Comparison of ENCODE assay signal across 27 mouse cellular contexts in genomic region chr9:57823397-57823796, GRCm38 (mm10). TPM values are rescaled to one million over a fixed set of nuclear protein-coding genes. Genes with fewer than 3 reads are reported as not detected.
DNase-seq lines count a peak whose midpoint lies in the region; ATAC-seq and TF ChIP-seq lines count a peak whose summit lies in the region.
"Had no signal": no experiment of that assay in that cellular context is flagged by ENCODE, and none has a peak within 500 bp of the region (broad histone marks: within the 10 kb centered on the region; RNA-seq: fewer than 3 reads in every experiment).

No protein-coding gene starts in this region.

- no peak overlapping the region for H3K27ac ChIP-seq in heart, embryonic 14.5 days (replicated peaks in 1 of 2; ENCODE audit: control insufficient read depth in 1 of 2, insufficient read depth in 1 of 2, low read depth in 2 of 2, low read length in 2 of 2)
- no peak overlapping the region for H3K27ac ChIP-seq in liver, embryonic 14.5 days
- no peak overlapping the region for H3K27ac ChIP-seq in liver, postnatal 0 days (ENCODE audit: low read depth)
- H3K27ac ChIP-seq in CH12.LX (ENCODE audit: insufficient read depth, low read depth), result no peak overlapping the region
- H3K27ac ChIP-seq: forebrain, embryonic 10.5 days; forebrain, embryonic 13.5 days; heart, embryonic 15.5 days; hindbrain, embryonic 13.5 days; intestine, embryonic 15.5 days had no signal

- ATAC-seq in heart, embryonic 14.5 days (ENCODE audit: insufficient number of reproducible peaks, insufficient read depth, low FRiP score, low read depth), result no peak
- no peak for ATAC-seq in liver, embryonic 14.5 days (ENCODE audit: insufficient read depth)
- no peak for ATAC-seq in liver, postnatal 0 days
- ATAC-seq: activated CD4-positive, CD25-positive, alpha-beta regulatory T cell, adult 4 months; forebrain, embryonic 13.5 days; forebrain, embryonic 16.5 days; hindbrain, embryonic 16.5 days; intestine, embryonic 15.5 days had no signal

- no peak overlapping the region for H3K4me3 ChIP-seq in heart, embryonic 14.5 days (ENCODE audit: control insufficient read depth in 1 of 2, insufficient read depth in 1 of 2, low read depth in 1 of 2, low read length in 2 of 2)
- H3K4me3 ChIP-seq in liver, embryonic 14.5 days (ENCODE audit: insufficient read depth in 1 of 2, low read depth in 2 of 2, low read length in 2 of 2), result no peak overlapping the region
- H3K4me3 ChIP-seq in liver, postnatal 0 days (ENCODE audit: low read depth, low read length), result no peak overlapping the region
- no peak overlapping the region for H3K4me3 ChIP-seq in CH12.LX (replicated peaks in 1 of 3; ENCODE audit: low read depth in 2 of 3, low read length in 2 of 3, poor library complexity in 1 of 3)
- H3K4me3 ChIP-seq: forebrain, embryonic 10.5 days; forebrain, embryonic 13.5 days; heart, embryonic 10.5 days; heart, embryonic 15.5 days; hindbrain, embryonic 10.5 days; hindbrain, embryonic 13.5 days; intestine, embryonic 15.5 days had no signal

- no peak for DNase-seq in heart, adult 11 months
- DNase-seq in liver, embryonic 14.5 days (ENCODE audit: low read depth in 3 of 3, low spot score in 3 of 3), result no peak
- DNase-seq in liver, postnatal 0 days, result no peak
- no peak for DNase-seq in CH12.LX (ENCODE audit: extremely low read depth)
- DNase-seq in cerebellum, adult 9-10 months, result no peak
- DNase-seq: adrenal gland, adult 8-10 months; adrenal gland, postnatal 25 days; B cell, adult 2 months; cerebellum, adult 11-12 months; cerebellum, adult 8-10 months; cerebellum, postnatal 14 days; gastrocnemius, postnatal 10 days; gastrocnemius, postnatal 36 days; heart, adult 18-20 months; heart, postnatal 10 days; heart, postnatal 36 days had no signal

- no peak overlapping the region for H3K9ac ChIP-seq in heart, embryonic 14.5 days (ENCODE audit: low read length)
- H3K9ac ChIP-seq in liver, embryonic 14.5 days (replicated peaks), result no peak overlapping the region
- H3K9ac ChIP-seq in liver, postnatal 0 days (replicated peaks), result no peak overlapping the region
- H3K9ac ChIP-seq in CH12.LX (ENCODE audit: insufficient read depth, low read depth), result peak overlapping the region; percentile 69; the same call in 1 of the 2 replicates
- H3K9ac ChIP-seq: forebrain, embryonic 13.5 days; heart, embryonic 15.5 days; hindbrain, embryonic 13.5 days; intestine, embryonic 15.5 days had no signal

- TF ChIP-seq RAD21 in CH12.LX (IDR thresholded peaks at IDR 0.05; ENCODE audit: low read depth, low read length), result no peak

- 83% methylated on average over 1 of the region's 1 CpGs for WGBS in heart, embryonic 14.5 days
- 79% methylated on average over 1 of the region's 1 CpGs for WGBS in liver, embryonic 14.5 days (ENCODE audit: insufficient replicate concordance)
- 90% methylated on average over 1 of the region's 1 CpGs for WGBS in liver, postnatal 0 days (ENCODE audit: insufficient replicate concordance)

- no peak for TF ChIP-seq EP300 in liver, embryonic 14.5 days (IDR thresholded peaks at IDR 0.05; ENCODE audit: low read depth)
- TF ChIP-seq EP300 in liver, postnatal 0 days (IDR thresholded peaks at IDR 0.05; ENCODE audit: low read depth), result no peak
- TF ChIP-seq EP300 in CH12.LX (IDR thresholded peaks at IDR 0.05; ENCODE audit: low read length), result no peak

- no peak for TF ChIP-seq POLR2A in CH12.LX (IDR thresholded peaks at IDR 0.05; ENCODE audit: low read depth, low read length)

- TF ChIP-seq CTCF in liver, embryonic 14.5 days (IDR thresholded peaks at IDR 0.05; ENCODE audit: low read depth), result no peak
- TF ChIP-seq CTCF in liver, postnatal 0 days (IDR thresholded peaks at IDR 0.05; ENCODE audit: low read depth), result no peak
- TF ChIP-seq CTCF in CH12.LX (conservative IDR thresholded peaks at IDR 0.05 in 1 of 2, IDR thresholded peaks at IDR 0.05 in 1 of 2; ENCODE audit: low read depth in 2 of 2, low read length in 2 of 2), result no peak

- no peaks in the 10 kb centered on the region for H3K9me3 ChIP-seq in heart, embryonic 14.5 days (ENCODE audit: control insufficient read depth, low read length)
- no peaks in the 10 kb centered on the region for H3K9me3 ChIP-seq in liver, embryonic 14.5 days (ENCODE audit: control insufficient read depth, low read length)
- no peaks in the 10 kb centered on the region for H3K9me3 ChIP-seq in liver, postnatal 0 days (ENCODE audit: low read length)
- no peaks in the 10 kb centered on the region for H3K9me3 ChIP-seq in CH12.LX (replicated peaks; ENCODE audit: low read length)
- H3K9me3 ChIP-seq: forebrain, embryonic 10.5 days; forebrain, embryonic 13.5 days; heart, embryonic 10.5 days; heart, embryonic 15.5 days; hindbrain, embryonic 10.5 days; hindbrain, embryonic 13.5 days; intestine, embryonic 15.5 days had no signal

- no peaks in the 10 kb centered on the region for H3K36me3 ChIP-seq in heart, embryonic 14.5 days (ENCODE audit: control insufficient read depth, insufficient read depth, low read length)
- H3K36me3 ChIP-seq in liver, embryonic 14.5 days (replicated peaks; ENCODE audit: control insufficient read depth, insufficient read depth, low read depth), result no peaks in the 10 kb centered on the region; the same call in 1 of the 2 replicates
- H3K36me3 ChIP-seq in liver, postnatal 0 days (replicated peaks; ENCODE audit: insufficient read depth, low read length), result 0 out of 2 replicates have a peak, but pooled peaks cover 7% of the 10 kb centered on the region
- H3K36me3 ChIP-seq in CH12.LX (replicated peaks in 1 of 2; ENCODE audit: control insufficient read depth in 1 of 2, insufficient read depth in 1 of 2, low read length in 1 of 2), result peaks cover 23 to 56% of the 10 kb centered on the region in 2 experiments
- H3K36me3 ChIP-seq: heart, embryonic 15.5 days; intestine, embryonic 15.5 days had no signal

- in situ Hi-C loops in CH12.LX (cut with MboI; ENCODE audit: low pct_ligation_motif_present, low pct_unique_long_range_greater_than_20kb, low sequenced_read_pairs), result loop anchor here (25.0 kb wide), 1 partner anchor 439 kb away; the partner anchor contains the start of gene Stoml1

- no peaks in the 10 kb centered on the region for H3K27me3 ChIP-seq in heart, embryonic 14.5 days (ENCODE audit: control insufficient read depth, insufficient read depth, low read length)
- H3K27me3 ChIP-seq in liver, embryonic 14.5 days (ENCODE audit: control insufficient read depth, insufficient read depth, low read length), result no peaks in the 10 kb centered on the region
- H3K27me3 ChIP-seq in liver, postnatal 0 days (ENCODE audit: insufficient read depth, low read length), result no peaks in the 10 kb centered on the region
- H3K27me3 ChIP-seq in CH12.LX (replicated peaks), result no peaks in the 10 kb centered on the region
- H3K27me3 ChIP-seq: heart, embryonic 15.5 days; hindbrain, embryonic 13.5 days; intestine, embryonic 15.5 days had no signal

- peaks cover 9 to 35% of the 10 kb centered on the region in 2 experiments for H3K4me1 ChIP-seq in heart, embryonic 14.5 days (ENCODE audit: control insufficient read depth in 2 of 2, insufficient read depth in 2 of 2, low read length in 2 of 2)
- peaks cover 7 to 19% of the 10 kb centered on the region in 2 experiments for H3K4me1 ChIP-seq in liver, embryonic 14.5 days (replicated peaks; ENCODE audit: control insufficient read depth in 2 of 2, insufficient read depth in 2 of 2, low read length in 1 of 2)
- peaks cover 29% of the 10 kb centered on the region for H3K4me1 ChIP-seq in liver, postnatal 0 days (ENCODE audit: insufficient read depth)
- peaks cover 17 to 81% of the 10 kb centered on the region in 2 experiments for H3K4me1 ChIP-seq in CH12.LX (ENCODE audit: control insufficient read depth in 1 of 2, insufficient read depth in 2 of 2)
- H3K4me1 ChIP-seq: intestine, embryonic 15.5 days had no signal

- dilution Hi-C loops in CH12.LX (cut with MboI; ENCODE audit: extremely low pct_ligation_motif_present, extremely low pct_unique_long_range_greater_than_20kb, low sequenced_read_pairs), result no loop called here

- 0 out of 2 replicates have a peak overlapping the region, but pooled peaks have one; percentile 19 for H3K4me2 ChIP-seq in heart, embryonic 14.5 days (ENCODE audit: low read length)
- H3K4me2 ChIP-seq in liver, embryonic 14.5 days (ENCODE audit: low read depth), result peak overlapping the region; percentile 43; the same call in 1 of the 2 replicates
- no peak overlapping the region for H3K4me2 ChIP-seq in liver, postnatal 0 days (ENCODE audit: low read depth, low read length)
- peak overlapping the region; percentile 88 for H3K4me2 ChIP-seq in CH12.LX (ENCODE audit: insufficient read depth, low read depth, poor library complexity, severe bottlenecking)
- H3K4me2 ChIP-seq: forebrain, embryonic 13.5 days; hindbrain, embryonic 13.5 days; intestine, embryonic 15.5 days had no signal

- H3K79me2 ChIP-seq in CH12.LX (replicated peaks; ENCODE audit: control insufficient read depth, extremely low read depth, insufficient read depth, poor library complexity, severe bottlenecking), result peaks cover 96% of the 10 kb centered on the region

TF ChIP-seq in CH12.LX, 34 proteins besides CTCF, POLR2A, EP300 and RAD21:
- TF ChIP-seq SIN3A (IDR thresholded peaks at IDR 0.05; ENCODE audit: low read length), result 0 out of 2 replicates have a peak, but pooled peaks have one; percentile 12
- peak; percentile 96 for TF ChIP-seq BHLHE40 (IDR thresholded peaks at IDR 0.05; ENCODE audit: low read depth, low read length)
- no peak for TF ChIP-seq JUND (conservative IDR thresholded peaks at IDR 0.05; ENCODE audit: low read depth, low read length)

RNA-seq across cellular contexts. Expression of gene Arid3b, which starts 13.2 kb away (rescaled TPM):
- 8.1 and 8.8 TPM in 2 replicates for polyA plus RNA-seq in heart, embryonic 14.5 days (2014; fragmentation: Nextera tagmentation; extraction: Ambion mirVana)
- 7.8 and 9.3 TPM in 2 replicates for polyA plus RNA-seq in liver, embryonic 14.5 days (2012; rRNA removed)
- 8.5 and 9.3 TPM in 2 replicates for polyA plus RNA-seq in liver, embryonic 14.5 days (2014; fragmentation: Nextera tagmentation; extraction: Ambion mirVana)
- polyA plus RNA-seq in liver, postnatal 0 days (2015; fragmentation: Nextera tagmentation; extraction: Ambion mirVana), result 4.6 and 4.7 TPM in 2 replicates
- total RNA-seq in CH12.LX (2012; rRNA removed) (33.4 and 33.8 TPM in 2 replicates), CH12.LX (2014; rRNA removed) (14.2 and 16.7 TPM in 2 replicates)
- polyA plus RNA-seq in CH12.LX (2012; ENCODE audit: insufficient read length, low read depth), result 75.9 and 105 TPM in 2 replicates

RNA-seq across cellular contexts. Expression of gene Clk3, which starts 57.7 kb away (rescaled TPM):
- 46.3 and 53.2 TPM in 2 replicates for polyA plus RNA-seq in heart, embryonic 14.5 days (2014; fragmentation: Nextera tagmentation; extraction: Ambion mirVana)
- polyA plus RNA-seq in liver, embryonic 14.5 days (2012; rRNA removed), result 110 and 136 TPM in 2 replicates
- polyA plus RNA-seq in liver, embryonic 14.5 days (2014; fragmentation: Nextera tagmentation; extraction: Ambion mirVana), result 88.0 and 95.0 TPM in 2 replicates
- polyA plus RNA-seq in liver, postnatal 0 days (2015; fragmentation: Nextera tagmentation; extraction: Ambion mirVana), result 40.2 and 40.4 TPM in 2 replicates
- total RNA-seq in CH12.LX (2012; rRNA removed), result 39.9 and 46.7 TPM in 2 replicates
- total RNA-seq in CH12.LX (2014; rRNA removed), result 69.0 and 87.7 TPM in 2 replicates
- polyA plus RNA-seq in CH12.LX (2012; ENCODE audit: insufficient read length, low read depth), result 62.4 and 67.9 TPM in 2 replicates
